Mouse (Mus musculus) layer of hippocampus, postnatal 10 days (tissue): ENCODE data around the gene Ap3m1. TPM values are rescaled to one million over a fixed set of nuclear protein-coding genes. Genes with fewer than 3 reads are reported as not detected.
"Not testable (repeated sequence)": the region's sequence is repeated elsewhere in the genome, so short reads cannot be mapped to it uniquely, and the experiment has no call there.

Experiments used
- DNase-seq, 2 experiments: peaks; one replicate each; pipeline ENCODE4 v3.0.0; 2021; ENCODE audit warnings: low spot score in 2 of 2
- long read RNA-seq: library from polyadenylated mRNA; stranded (forward); transcript quantifications from one replicate; pipeline ENCODE4 v2.0.0, GENCODE M21; 2023
- total RNA-seq, 2 experiments: library from RNA; stranded (reverse); gene quantifications; 2 replicates each; pipeline ENCODE4 v1.2.3; 2021

Ap3m1 gene
- 10 to 100 TPM; 81.8 to 86.9 TPM for total RNA-seq
- long read RNA-seq, full-length matches to known transcripts = 30 of 43 reads
- long read RNA-seq, partial matches to known transcripts = 4 of 43 reads
- long read RNA-seq, other reads (novel, unspliced or antisense) = 9 of 43 reads

DNA sequence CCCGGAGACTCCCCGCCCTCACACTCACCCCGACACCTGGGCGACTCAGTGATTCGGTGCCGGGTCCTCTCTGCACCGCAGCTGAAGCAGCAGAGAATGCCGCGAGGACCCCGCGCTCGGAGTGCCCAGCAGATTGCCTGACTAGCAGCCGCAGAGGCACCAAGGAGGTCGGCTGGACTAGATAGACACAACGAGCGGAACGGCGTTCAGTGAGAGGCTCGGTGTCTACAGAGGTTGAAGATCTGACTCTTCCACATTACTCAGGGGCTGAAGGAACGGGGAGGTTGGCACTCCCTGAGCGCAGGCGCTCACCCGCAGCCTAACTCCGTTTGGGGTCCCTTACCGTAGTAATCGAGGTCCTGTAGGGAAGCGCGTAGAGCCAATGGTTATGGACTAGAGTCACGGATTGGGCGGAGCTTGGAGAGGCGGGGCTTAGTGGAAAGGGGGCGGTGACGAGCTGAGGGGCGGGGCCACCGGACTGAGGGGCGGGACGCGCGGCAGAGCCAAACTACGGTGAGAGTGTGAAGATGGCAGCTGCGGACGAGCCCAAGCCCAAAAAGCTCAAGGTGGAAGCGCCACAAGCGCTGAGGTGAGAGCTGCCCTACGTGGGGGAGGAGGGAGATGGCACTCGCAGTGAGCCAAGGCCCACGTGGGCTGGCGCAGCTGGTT lies at the start of gene Ap3m1, which contains the start of gene Adk:
TSS of gene Ap3m1 (minus strand) at position 397 of the 669 bp plus-strand sequence.
TSS of gene Adk (plus strand) at position 463 of the 669 bp plus-strand sequence.
- peak; percentile 94 to 95 for DNase-seq

DNA sequence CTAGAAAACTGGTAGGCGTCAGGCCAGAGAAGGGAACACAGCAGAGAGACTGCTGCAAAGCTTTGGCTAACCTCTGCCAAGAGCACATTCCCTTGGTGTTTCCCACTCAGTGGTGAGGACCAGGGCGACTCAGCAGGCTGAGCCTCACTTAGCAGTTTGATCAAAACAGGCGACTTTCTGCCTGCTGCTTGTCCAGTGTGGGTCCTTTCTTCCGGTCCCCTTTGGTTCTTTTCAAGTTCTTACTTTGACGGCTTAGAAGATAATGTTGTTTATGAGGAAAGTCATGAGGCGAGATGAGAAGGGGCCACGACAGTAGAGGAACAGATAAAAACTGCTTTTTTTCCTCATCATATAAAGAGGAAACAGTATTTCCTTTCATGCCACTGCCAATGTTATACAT lies 49.3 kb upstream of the Ap3m1 start:
- peak in 1 of 2 experiments; percentile 29 for DNase-seq

DNA sequence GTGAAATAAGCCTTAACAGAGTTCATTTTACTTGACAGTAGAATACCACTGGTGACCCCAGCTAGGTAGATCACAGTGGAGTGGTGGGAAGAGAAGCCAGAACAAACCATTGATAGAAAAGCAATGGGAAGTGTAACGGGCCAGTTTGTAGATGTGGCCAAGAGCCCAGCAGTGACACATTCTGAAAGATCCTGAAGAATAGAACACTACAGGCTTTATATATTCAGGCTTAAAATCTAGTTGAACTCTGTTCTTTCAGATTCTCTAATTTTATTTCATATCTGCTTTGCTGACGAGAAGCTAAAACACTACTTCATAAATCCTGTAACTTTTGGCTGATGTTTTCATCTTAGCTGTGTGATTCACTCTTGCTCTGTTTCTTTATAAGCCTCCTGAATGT lies 48.6 kb upstream of the Ap3m1 start:
- DNase-seq = no peak

GRCm38 (mm10) chr14:21099371-21099770 lies 47.1 kb upstream of the Ap3m1 start:
- DNase-seq = peak in 1 of 2 experiments; percentile 25

GRCm38 (mm10) chr14:21096689-21097088 lies 44.4 kb upstream of the Ap3m1 start:
- no peak for DNase-seq

- DNase-seq = no peak
Measured at GRCm38 (mm10) chr14:21096279-21096678, 44.0 kb upstream of the Ap3m1 start.

DNA sequence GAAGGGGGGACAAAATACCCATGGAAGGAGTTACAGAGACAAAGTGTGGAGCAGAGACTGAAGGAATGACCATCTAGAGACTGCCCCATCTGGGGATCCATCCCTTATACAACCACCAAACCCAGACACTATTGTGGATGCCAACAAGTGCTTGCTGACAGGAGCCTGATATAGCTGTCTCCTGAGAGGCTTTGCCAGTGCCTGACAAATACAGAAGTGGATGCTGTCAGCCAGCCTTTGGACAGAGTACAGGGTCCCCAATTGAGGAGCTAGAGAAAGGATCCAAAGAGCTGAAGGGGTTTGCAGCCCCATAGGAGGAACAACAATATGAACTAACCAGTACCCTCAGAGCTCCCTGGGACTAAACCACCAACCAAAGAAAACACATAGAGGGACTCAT lies 41.9 kb upstream of the Ap3m1 start:
- DNase-seq = not testable (repeated sequence)

GRCm38 (mm10) chr14:21090930-21091486 lies 38.7 kb upstream of the Ap3m1 start:
- no peak for DNase-seq

DNA sequence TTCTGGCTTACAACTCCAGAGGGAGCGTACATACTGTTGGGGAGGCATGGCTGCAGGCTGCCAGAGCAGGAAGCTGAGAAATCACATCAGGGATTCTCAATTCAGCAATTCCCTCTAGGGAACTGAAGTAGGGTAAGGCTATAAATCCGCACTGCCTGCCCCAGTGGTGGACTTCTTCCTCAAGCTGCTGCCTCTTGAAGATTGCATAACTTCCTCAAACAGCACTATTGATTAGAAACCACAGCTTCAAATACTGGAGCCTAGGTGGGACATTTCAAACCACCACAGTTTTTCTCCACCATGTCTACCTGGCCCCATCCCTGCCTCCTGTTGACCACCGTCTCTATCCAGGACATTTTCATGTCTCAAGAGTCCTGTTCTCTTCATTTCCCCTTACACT lies 38.1 kb upstream of the Ap3m1 start:
- DNase-seq = no peak

DNA sequence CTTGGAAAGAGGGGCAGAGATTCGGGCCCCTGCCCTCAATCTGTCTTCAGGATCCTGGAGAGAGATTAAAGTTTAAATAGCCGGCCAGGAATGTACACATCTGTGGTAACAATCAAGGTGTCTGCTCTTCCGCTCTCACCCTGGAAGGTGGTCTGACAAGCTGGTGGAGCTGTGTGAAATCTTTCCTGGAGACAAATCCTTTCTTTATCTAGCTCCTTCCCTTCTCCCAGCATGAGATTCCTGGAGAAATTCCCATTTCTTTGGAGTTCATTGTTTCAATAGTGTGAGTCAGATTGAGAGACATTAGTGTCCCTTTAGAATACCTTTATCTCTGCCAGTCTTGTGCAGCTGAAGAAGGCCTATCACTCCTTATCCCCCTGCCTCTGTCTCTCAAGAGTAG lies 36.4 kb upstream of the Ap3m1 start:
- no peak for DNase-seq

GRCm38 (mm10) chr14:21087390-21088060 lies 35.2 kb upstream of the Ap3m1 start:
- DNase-seq = no peak

DNA sequence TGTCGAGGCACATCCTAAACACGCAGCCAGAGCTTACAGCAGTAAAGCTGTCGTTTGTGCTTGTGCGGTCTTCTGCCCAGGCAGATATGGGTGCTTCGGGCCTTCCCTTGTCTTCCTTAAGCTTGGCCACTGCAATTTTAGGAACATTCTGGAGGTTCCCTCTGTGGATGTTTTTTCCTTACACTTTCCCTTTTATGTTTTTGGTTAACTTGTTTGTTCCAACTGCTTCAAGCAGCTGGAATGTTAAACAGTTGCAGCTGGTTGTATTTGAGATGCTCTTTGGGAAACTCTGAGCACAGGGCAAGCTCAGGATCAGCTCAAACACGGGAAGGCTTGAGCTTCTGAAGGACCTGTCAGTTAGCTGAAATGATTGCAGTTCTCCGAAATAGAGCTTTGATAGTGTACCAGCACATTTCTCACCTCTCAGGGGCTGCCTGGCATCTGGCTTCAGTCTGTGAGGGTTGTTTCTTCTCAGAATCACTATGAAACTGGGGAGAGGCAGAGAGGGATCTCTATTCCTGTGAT lies 34.6 kb upstream of the Ap3m1 start:
- no peak for DNase-seq

DNA sequence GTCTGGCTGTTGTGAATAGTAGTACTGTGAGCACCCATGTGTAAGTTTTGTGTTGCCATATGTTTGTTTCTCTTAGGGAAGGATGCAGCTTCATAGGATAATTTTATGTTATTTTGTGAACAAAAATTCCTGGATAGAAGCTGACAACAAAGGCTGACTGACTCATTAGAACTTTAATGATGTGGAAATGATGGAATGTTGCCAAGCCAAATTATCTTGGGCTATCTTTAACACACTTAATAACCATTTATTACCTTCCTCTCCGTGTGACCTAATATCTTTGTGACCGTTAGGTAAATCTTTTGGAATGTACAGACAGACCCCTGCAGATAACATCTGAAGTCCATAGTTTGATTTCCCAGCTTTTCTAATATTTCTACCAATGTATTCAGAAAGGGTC lies 33.8 kb upstream of the Ap3m1 start:
- DNase-seq = no peak

DNA sequence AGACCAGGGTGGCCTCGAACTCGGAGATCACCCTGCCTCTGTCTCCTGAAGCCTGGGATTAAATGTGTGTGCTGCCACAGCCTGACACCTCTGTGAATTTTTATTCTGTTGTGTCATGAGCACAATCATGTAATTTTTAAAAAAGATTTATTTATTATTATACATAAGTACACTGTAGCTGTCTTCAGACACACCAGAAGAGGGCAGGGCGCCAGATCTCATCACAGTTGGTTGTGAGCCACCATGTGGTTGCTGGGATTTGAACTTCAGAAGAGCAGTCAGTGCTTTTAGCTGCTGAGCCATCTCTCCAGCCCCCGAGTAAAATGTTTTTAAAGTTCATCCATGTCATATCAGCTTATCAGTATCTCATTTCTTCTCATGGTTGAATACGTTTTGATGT lies 33.4 kb upstream of the Ap3m1 start:
- no peak for DNase-seq

- no peak for DNase-seq
Measured at GRCm38 (mm10) chr14:21082823-21083222, 30.5 kb upstream of the Ap3m1 start.

- no peak for DNase-seq
Measured at GRCm38 (mm10) chr14:21078511-21078910, 26.2 kb upstream of the Ap3m1 start.

GRCm38 (mm10) chr14:21077939-21078338 lies 25.6 kb upstream of the Ap3m1 start:
- DNase-seq = no peak

DNA sequence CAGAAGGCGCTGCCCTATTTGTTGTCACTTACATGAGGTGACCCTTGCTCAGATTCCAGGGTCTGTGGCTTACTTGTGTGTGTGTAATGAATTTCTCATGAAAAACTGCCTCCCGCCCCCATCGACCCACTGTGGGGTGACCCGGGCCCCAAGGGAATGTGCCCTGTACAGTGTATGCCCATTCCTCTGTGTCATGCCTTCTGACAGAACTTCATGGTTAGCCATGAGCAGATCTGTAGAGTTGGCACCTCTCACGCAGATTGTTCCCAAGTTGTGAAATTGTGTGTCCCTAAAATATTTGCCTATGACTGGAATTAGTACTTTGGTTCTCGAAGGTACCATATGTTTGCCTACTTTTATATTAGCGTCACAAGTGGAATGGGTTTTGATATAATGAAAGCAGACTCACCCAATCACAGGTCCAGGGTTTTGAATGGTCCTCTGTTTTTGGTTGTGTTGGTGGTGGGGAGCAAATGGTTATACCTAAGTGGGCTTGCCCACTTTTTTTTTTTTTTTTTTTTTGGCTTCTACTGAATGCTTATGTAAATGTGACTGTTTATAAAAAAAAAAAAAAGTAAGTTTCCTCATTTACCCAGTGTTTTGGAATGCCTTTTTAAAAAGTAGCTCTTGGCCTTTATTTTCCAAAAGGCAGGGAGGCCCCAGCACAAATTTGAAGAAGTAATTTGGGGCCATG lies 24.3 kb upstream of the Ap3m1 start:
- DNase-seq = no peak

DNA sequence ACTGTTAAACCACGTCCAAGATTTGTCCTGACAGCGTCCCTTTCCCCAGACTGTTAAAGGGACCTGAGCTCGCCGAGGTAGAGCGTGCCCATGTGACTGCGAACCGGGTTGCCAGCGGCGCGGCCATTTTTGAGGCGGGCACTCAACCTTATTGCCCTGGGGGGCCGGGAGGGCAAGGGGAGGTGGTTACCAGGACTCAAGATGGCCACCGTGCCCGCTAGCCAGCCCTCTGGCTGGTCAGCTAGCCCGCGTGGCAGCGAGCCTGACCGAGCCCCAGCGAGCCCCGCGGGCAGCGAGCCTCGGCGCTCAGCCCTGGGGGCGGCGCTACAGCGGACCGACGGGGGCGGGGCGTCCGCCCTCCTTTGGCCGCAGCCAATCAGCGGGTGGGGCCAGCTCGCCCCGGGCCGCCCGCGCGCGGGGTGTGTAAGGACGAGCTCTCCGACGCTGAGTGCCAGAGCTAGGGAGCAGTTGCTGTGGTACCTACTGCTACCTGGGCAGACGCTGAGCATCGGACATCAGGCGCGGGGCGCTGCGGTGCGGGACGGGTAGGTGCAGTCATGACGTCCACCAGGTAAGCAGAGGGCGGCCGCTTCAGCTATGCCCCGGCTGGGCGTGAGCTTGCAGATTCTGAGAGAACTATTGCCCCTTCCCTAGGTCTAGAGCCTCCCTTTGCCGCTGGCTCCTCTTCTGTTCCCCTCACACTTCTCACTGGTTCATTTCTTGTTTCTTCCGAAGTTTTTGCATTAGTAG lies 23.6 kb upstream of the Ap3m1 start:
- DNase-seq = peak; percentile 87 to 92

- DNase-seq = no peak
Measured at GRCm38 (mm10) chr14:21074398-21075320, 22.4 kb upstream of the Ap3m1 start.
